Mouse (Mus musculus): ENCODE data around the gene 9330161L09Rik.
"Not testable (repeated sequence)": the region's sequence is repeated elsewhere in the genome, so short reads cannot be mapped to it uniquely, and the experiment has no call there.

Gene 9330161L09Rik

DNA sequence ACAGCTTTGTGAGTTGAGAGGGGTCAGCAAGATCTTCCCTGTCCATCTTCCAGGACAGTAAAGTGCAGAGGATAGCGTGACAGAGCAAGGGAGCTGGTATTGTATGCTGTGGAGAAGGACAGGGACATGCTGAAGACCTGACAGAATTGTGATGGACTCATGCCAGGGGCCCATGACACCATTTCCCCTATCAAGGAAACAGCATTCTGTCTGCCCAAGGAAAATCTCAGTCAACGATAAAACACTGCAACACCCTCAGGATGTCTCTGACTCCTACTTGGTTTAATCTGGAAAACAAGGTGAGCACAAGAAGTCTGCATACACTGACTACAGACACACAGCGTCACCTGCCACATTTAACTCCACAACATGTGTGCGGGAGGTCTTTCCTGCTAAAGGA lies at the start of gene 9330161L09Rik:
9330161L09Rik (minus strand) TSS at position 101 of the 400 bp plus-strand sequence.
- no peak for DNase-seq

DNA sequence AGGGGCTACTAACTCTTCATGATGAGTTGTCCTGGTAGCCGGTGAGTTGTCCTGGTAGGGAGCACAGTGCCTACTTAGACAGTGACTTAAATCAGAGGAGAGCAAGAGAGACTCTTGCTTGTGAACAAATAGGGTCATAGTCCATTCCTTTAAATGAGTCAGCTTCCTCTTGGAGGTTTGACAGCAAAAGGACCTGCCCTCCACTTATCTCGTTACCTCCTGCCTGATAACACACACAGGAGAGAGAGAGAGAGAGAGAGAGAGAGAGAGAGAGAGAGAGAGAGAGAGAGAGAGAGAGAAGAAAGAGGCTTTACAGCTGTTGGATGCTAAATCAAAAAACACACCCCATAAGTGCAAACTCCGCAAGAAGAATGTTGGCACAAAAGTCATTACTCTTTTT lies 49.5 kb upstream of the 9330161L09Rik start, which contains the start of gene Ifi27l2b:
Ifi27l2b (minus strand) TSS at position 84 of the 400 bp plus-strand sequence.
- no peak for DNase-seq

DNA sequence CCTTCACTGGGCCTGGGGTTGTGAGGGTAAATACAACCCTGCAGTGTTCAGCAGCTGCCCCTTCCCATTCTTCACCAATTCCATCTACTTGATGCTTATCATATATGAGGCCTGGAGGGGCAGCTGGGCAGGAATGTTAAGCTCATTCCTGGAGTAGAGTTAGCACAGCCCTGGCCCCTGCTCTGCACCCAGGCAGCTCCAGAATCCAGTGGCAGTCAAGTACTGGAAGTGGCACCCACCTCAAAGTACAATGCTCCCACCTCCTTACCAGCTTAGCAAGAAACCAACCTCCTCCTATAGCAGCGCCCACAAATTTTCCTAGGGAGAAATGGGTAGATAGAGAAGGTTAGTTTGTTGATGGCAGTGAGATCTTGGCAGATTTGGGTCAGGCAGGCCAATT lies 49.1 kb upstream of the 9330161L09Rik start:
- not testable (repeated sequence) for DNase-seq

DNA sequence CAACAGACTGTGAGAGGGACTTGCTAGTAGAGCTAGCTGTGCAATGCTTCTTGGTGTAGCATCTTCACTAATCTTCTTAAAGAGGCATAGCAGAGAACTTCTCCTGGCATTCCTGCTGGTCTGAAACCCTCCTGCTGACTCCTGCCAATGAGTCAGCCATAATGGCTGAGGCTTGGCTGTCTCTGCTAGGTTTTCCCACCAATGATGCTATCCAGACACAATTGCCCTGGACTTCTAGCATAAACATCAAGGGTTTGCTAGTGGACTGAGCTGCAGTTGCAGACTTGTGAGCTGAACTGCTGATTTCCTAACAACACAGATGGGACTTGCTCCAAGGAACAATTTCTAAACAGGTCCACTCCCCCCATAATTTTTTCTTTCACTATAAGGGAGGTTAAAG lies 45.7 kb upstream of the 9330161L09Rik start:
- no peak for DNase-seq

DNA sequence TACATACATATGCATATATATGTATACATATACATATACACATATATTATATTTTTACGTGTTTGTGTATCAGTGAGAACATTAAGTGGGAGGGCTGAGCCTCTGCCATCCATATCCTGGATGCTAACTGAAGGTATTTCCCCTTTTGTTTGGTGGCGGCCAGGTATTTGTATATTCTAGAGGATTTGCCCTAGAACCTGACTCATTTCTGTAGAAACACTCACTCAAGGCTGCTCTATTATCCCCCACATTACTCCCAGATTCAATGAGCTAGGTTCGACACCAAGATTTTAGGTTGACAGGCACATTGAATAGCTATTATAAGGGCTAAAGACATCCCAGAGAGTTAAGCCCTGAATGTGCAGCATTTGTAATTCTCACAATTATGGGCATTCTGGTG lies 37.4 kb upstream of the 9330161L09Rik start:
- no peak for DNase-seq

DNA sequence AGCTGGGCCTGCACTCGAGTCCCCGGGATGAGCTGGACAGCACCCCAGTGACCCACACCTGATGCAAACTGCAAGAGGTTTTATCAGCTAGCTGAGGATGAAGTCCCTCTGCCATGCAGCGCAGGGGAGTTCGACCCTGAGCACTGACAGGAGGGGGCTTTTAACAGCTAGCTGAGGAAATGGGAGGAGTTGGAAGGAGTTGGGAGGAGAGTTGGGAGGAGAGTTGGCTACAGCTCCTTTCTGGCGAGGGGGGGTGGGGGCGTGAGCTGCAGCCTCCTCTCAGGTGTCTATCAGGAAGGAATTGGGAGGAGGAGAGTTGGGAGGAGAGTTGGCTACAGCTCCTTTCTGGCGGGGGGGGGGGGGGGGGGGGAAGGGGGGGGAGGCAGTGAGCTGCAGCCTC lies 36.6 kb upstream of the 9330161L09Rik start:
- DNase-seq = not testable (repeated sequence)

DNA sequence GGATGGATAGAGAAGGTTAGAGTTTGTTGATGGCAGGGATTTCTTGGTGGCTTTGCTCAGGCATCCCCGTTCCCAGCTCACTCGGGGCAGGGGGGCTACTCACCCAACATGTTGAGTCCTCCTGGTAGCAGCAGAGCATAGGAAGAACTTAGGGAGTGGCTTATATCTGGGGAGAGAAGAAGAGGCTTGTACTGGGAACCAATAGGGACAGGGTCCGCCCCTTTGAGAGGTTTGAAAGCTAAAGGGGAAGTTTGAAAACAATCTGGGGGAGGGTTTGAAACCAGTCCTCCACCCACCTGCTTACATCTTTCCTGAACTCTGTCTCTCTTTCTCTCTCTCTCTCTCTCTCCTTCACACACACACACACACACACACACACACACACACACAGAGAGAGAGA lies 35.9 kb upstream of the 9330161L09Rik start, which contains the start of gene Ifi27l2a:
Ifi27l2a (minus strand) TSS at position 157 of the 400 bp plus-strand sequence.
- no peak for DNase-seq

DNA sequence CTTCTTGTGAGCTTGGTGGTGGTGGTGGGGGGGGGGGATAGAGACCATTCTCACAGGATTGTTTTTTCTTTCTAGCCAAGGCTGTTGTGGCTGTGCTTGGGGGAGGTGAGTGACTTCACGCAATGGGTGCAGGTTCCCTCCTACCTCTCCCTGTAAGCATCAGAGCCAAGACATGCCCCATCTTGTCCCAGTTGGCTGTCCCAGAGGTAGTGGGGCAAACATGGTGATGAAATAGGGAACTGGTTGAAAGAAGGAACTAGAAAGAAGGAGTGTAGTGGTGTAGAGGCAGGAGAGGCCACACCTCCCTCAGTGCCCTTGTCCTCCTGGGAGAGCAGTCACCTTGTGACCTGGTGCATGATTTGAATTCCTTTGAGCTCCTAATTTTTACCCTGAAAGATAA lies 30.0 kb upstream of the 9330161L09Rik start:
- DNase-seq = no peak

DNA sequence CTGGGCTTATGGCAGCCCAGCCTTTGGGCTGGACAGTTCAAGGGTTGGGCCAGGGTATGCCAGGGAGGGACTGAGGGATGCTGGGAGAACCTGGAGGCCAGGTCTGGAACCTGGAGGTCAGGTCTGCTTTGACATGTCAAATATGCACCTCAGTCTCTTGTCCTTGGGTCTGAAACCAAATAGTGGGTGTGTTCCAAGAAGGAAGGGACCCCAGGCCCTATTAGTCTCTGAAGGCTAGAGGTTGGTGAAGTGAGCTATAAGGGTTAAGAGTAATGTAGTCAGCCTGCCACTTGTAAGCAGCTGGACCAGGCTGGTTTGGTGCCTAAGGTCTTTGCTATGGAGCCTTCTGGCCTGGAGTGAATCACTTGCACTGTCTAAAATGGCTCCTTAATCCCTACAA lies 27.2 kb upstream of the 9330161L09Rik start:
- no peak for DNase-seq

DNA sequence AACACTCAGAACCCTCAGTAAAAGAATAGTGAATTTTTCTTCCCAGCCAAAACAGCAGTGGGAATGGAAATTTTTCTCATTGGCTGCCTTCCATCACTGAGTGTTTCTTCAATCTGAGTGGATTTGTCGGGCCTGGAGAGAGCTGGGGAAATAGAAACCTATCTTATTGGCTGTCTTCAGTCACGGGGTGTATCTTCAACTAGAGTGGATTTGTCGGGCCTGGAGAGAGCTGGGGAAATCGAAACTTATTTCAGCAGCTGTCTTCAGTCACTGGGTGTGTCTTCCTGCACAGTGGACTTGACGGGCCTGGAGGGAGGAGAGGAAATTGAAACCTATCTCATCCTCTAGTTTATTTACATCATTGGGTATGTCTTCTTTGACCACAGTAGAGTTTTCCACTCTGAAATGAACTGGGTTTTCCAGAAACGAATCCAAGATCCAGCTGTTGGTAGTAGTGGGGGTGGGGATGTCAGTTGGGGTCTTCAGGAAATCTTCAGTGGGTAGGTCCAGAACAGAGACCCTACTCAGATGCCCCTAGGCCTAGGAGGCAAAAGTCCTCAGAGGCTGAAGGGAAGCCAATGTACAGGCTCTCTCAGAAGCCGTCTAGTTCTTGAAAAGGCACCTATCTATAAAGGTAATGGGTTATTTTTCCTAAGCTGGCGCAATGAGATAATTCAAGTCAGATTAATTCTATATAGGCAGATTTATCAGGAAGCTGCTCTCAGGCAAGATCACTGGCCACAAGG lies 26.5 kb upstream of the 9330161L09Rik start, which contains the start of gene Ifi27:
Ifi27 (plus strand) TSS at position 226 of the 746 bp plus-strand sequence.
- DNase-seq = peak; percentile 88

DNA sequence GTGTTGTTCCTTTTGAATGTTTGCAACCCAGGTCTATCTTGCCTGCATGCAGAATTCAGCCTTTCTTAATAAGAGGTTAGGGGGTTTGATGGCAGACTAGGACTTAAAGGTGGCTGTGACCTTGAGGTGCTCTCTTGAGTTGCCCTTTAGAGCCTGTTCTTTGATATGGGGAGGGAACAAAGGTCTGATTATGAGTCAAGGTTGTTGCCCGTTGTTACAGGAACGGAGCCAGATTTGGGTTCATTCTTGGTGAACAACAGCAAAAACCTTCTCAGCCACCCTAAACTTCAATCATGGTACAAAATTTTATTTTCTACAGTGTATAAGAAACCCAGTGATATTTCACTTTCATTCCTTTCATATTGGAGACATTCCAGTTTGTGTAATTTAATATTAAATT lies 25.8 kb upstream of the 9330161L09Rik start:
- no peak for DNase-seq

DNA sequence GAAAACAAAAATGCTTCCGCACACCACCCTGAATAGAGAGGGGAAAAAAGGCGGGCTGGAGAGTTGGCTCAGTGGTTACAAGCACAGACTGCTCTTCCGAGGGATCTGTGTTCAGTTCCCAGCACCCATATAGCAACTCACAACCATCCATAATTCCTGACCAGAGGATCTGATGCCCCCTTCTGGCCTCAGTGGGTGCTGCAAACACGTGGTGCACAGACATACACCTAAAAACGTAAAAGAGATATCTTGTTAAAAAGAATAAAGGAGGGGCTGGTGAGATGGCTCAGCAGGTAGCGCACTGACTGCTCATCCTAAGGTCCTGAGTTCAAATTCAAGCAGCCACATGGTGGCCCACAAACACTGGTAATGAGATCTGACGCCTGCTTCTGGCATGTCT lies 19.1 kb upstream of the 9330161L09Rik start:
- no peak for DNase-seq

DNA sequence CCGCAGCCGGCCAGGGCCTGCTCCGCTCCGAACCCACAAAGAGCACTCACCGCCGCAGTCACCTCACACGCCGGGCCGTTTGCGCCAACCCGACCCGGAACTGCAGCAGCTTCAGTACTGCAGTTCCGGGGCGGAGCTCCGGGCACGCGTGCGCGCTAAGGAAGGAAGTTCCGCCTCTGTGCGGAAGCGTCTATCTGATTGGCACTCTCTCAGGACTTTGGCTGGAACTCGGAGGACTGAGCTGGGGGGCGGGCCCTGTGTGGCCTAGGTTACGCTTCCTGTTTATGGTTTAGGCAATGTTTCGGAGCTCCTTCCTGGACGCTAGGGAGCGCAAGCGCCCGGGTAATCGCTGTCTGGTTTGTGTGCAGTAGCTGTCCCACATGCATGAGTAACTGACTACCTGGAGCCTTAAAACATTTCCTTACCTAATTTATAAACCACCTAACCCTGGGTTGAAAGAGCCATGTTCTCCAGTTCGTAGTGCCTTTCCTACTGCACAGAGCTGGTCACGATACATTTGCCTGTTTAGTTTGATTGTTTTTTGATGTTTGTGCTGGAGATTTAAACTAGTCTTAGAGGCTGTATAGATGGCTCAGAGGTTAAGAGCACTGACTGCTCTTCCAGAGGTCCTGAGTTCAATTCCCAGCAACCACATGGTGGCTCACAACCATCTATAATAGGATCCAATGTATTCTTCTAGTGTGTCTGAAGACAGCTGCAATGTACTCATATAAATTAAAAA lies 18.3 kb upstream of the 9330161L09Rik start, which contains the start of gene Ddx24:
Ddx24 (minus strand) TSS at position 102 of the 742 bp plus-strand sequence.
- peak; percentile 99 for DNase-seq

DNA sequence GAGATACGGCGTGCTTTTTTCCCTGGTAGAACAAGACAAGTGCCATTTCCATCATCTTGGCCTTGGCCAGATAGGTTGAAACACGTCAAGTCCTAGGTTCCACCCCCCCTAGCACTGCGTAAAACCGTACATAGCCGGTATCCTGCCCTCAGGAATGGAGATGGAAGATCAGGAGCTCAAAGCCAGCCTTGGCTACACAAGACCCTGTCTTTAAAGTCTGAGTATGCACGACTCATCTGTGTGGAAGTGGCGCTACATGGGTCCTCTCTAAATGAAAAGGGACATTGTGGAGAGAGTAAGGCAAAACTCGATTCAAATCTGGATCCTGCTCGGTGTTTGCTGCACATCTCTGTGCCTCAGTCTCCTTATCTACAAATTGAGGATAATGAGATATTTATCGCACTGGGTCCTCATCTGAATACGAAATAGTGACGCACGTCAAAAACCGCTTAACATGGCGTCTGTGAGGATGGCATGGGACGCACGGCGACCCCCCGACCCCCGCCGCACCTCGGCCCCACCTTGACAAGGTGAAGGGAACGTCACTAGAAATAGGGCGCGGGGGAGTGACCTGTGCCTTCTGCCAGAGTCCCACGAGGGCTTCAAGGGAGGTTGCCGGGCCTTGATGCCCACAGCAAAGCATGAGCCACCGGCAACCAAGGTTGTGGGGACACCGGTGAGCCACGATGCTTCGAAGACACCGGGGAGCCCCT lies 17.6 kb upstream of the 9330161L09Rik start:
- DNase-seq = no peak

DNA sequence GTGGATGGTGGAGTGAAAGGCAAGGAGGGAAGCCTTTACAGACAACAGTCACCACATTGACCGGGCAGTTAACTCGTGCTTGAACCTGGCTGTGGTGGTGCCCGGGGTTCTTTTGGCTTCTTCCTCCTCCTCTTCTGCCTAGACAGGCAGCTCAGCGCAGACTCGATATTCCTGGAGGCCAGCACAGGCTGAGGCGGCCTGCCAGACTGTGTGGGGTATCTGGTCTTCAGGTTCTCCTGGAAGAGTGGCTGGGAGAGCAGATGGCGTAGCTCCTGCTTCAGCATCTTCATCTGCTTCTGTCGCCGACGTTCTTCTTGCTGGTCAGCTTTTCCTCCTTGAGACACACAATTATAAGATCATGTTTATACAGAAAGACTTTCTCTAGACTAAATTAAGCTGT lies 524 bp upstream of the 9330161L09Rik start:
- no peak for DNase-seq

DNA sequence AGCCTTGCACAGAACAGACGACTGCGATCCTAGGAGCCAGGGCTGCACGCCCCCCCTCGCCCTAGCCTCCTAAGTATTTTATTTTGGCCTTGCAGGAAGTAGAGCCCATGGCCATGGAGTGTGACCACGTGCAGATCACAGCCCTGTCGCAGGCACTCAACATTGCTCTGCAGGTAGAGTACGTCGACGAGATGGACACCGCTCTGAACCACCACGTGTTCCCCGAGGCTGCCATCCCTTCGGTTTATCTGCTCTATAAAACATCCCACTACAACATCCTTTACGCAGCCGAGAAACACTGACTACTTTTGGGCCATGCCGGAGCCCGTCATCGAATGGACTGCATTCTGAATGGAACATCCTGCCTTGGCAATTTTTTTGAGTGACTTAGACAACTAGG lies 3.5 kb downstream of the 9330161L09Rik start:
- DNase-seq = no peak

DNA sequence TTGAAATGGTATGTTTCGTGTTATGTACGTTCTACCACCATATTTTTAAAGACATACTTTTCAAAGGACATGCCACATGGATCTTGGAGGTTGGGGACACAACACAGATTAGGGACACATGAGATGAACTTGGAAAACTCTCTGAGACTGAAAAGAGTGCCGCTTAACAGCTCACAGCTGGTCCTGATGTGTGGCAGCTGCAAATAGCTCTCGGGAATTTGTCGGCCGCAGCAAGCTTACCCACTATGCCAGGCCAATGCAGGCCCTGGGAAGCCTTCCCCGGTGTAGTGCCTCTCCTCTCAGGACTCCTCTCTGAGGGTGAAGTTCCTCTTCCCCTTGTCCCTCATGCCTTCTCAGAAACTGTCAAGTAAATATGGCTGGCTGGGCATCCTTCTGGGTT lies 10.9 kb downstream of the 9330161L09Rik start:
- DNase-seq = no peak

DNA sequence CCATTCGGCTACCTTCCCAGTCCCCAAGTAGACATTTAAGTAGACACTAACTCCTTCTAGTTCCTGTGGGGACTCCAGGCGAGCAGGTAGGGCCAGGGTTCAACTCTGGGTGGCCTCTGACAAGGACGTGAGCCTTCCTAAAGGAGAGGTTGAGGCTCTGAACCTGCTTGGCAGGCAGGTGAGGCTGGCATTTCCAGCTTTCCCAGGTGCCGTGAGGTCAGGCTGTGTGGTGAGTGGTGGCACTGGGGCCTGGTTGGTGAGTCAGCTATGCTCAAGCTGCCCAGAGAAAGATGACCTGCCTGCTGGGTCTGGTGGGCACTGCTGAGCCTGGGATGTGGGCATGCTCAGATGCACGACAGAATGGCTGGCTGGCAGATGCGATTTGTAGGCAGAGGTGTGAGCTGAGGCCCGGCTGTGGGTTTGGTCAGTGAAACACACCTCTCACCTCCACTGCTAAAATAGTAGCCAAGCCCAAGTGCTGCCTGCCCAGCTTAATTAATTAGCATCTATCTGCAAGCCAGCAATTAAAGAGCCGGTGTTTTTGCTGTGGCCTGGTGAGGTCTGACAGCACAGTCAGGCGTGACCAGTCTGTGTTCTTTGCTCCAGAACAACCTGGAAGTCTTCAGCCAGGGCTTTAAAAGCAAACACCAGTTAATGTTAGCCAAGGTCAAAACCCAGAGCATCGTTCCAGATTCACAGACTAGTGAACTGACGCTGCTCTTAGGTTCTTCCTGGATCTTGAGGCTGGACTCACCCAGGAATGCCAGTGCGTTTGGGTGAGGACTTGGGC lies 11.9 kb downstream of the 9330161L09Rik start:
- peak; percentile 71 for DNase-seq

DNA sequence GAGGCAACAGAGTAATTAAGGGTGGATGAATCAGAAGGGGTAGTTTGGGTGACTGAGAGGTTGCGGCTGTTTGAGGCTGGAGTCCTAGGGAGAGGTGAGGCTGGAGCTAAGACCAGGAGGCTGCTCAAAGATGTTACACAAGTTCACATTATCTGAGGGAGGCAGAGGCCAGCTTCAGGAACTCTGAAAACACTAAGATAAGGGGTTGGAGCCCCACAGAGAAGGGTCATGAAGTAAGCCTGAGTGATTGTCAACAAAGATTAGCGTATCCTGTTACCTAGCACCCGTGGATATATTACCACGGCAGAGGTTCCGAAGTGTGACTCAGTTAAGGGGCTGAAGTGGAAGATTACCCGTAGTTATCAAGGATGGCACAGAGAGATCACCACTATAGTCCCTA lies 14.1 kb downstream of the 9330161L09Rik start:
- no peak for DNase-seq

DNA sequence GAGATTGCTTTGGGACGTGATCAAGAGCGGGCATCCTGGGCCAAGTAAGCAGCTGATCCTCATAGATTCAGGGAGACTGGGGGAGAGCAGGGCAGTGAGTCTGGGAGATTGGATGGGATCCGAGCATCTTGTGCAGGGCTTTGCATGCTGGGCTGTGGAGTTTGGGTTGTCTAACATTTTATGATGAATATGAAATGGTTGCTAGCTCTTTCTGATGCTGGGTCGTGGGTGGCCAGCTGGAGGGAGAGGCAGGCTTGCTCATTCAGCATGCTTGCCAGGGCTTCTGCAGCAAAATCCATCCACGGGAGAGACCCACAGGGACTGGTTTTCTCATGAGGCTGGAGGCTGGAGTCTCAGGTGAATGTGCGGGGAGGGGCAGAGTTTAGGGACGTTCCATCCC lies 16.5 kb downstream of the 9330161L09Rik start:
- no peak for DNase-seq

DNA sequence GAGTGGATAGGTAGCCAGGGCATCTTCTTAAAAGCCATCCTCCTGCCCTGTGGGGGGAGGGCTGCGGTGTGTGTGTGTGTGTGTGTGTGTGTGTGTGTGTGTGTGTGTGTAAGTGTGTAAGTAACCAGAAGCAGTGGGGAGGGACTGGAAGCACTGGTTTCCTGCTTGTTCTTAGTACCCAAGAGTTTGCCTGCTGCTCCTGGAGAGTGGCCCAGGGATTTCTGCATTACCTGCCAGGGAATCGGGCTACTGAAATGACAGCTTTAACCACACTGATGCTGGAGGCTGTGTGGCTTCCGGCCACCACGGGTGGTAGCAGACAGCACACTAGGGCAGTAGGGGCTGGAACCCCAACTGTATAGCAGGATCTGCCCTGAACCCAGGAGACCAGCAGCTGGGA lies 17.6 kb downstream of the 9330161L09Rik start:
- DNase-seq = no peak

DNA sequence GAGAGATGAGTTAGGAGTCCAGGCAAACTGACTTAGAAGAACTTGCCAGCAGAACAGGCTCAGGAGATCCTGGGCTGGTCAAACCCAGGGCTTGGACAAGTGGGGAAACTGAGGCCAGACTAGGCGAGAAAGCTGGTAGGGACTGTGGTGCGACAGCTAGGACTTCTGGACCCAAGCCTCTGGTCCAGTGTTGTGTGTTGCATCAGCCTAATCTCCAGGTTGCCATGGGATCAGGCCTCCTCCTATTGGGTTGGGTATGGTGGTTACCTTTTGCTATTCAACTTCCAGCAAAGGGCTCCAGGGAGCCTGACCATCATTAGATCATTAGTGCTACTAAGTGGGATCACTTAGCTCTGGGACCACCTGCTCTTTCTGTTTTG lies 18.3 kb downstream of the 9330161L09Rik start:
- DNase-seq = no peak

All from kidney, adult 11 months (tissue).